Mouse (Mus musculus) activated CD4-positive, CD25-positive, alpha-beta regulatory T cell (primary cell): ENCODE measurements around the gene Ppdpf. TPM values are rescaled to one million over a fixed set of nuclear protein-coding genes. Genes with fewer than 3 reads are reported as not detected.

ENCODE experiments used
- polyA plus RNA-seq, 2 experiments: library from polyadenylated mRNA; unstranded; fragments of 100-300 nt; shearing (Covaris generic); gene quantifications; one replicate each; pipeline ENCODE4 v1.2.1; 2017

The Ppdpf gene
- polyA plus RNA-seq = 100 to 1,000 TPM; 323 to 350 TPM

DNA sequence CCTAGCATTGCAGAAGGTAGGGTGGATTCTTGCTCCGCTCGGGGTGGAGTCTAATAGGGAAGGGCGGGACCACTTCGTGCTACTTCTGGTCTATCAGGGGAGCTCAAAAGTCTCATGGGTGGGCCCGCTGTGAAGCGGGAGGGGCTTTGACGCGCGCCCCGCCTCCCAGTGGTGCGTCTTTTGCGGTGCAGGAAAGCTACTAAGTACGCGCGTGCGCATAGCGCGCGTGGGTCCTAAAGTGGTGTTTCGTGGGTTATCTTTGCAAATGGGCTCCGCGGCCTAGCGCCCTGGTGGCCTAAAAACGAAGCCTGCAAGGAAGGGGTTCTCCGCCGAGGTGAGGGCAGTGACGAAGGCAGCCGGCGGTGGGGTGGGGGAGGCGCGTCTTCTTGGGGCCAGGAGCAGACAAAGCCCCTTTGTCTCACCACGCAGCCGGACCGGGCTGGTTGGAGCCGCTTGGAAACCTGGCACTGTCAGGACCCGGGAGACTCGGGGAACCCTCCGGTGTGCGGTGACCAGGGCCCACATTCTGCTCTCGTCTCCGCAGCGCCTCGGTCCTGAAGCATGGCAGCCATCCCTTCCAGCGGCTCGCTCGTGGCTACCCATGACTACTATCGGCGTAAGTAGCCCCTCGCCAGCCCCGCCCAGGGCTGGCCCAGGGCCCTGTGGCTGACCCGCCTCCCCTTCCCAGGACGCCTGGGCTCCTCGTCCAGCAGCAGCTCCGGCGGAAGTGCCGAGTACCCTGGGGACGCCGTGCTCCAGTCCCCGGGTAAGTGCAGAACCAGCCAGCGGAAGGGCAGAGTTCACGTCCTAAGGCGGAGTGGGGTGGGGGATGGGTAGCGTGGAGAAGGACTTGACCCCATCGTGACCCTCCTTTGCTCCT lies at the start of gene Ppdpf:
Ppdpf (plus strand) TSS at position 127 of the 880 bp plus-strand sequence.

GRCm38 (mm10) chr2:181156248-181157121 lies 30.6 kb upstream of the Ppdpf start, which contains the start of gene Eef1a2:
Gene Eef1a2 (minus strand): TSS chr2:181157014.

DNA sequence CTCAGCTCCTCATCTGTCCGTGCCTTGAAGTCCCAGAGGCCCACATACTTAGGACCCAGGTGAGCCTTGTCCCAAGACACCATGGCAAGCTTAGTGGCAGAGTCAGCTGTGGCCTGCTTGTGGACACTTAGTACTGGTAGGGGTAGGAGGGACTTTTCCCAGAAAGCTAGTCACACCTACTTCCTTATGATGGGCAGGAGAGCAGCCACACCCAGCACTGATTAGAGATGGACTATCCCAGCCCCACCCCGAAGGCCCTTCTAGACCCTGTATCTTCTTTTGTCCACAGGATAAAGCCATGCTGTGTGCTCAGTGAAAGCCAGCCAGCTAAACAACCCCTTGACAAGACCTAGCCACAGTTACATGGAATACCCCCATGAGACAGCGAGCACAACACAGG lies 15.4 kb downstream of the Ppdpf start, which contains the start of gene Ptk6:
Ptk6 (minus strand) TSS at position 368 of the 400 bp plus-strand sequence.

DNA sequence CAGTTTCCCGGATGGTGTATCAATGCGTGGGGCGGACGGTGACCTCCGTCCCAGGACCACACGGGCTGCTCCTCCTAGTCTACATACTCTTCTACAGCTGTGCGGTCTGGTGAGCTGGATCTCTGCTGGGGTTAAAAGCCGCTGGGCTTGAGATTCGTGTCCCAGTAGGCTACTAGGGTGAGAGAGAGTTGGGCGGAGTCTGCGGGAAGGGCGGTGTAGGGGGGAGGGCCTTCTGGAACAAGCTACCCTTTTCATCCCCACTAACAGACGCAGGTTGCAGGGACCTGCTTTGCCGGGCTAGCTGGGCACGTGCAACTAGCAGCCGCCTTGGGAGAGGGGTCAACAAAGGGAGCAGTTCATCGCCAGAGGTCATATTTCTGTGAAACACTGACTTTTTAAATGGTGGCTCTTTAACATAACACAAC lies 26.0 kb downstream of the Ppdpf start, which contains the start of gene Srms:
Srms (minus strand) TSS at position 165 of the 425 bp plus-strand sequence.

GRCm38 (mm10) chr2:181219538-181220216 lies 32.6 kb downstream of the Ppdpf start, which contains the start of gene Fndc11:
Gene Fndc11 (plus strand): TSS chr2:181220013.

Other genes with a start within 250 kb of the Ppdpf start
- not detected for gene Nkain4, start 232.5 kb upstream of the Ppdpf start, polyA plus RNA-seq
- 10 to 100 TPM; 58.0 to 60.0 TPM for gene Arfgap1, start 220.0 kb upstream of the Ppdpf start, polyA plus RNA-seq
- under 1 TPM; 0.28 to 0.94 TPM for gene Col20a1, start 200.7 kb upstream of the Ppdpf start, polyA plus RNA-seq
- gene Chrna4, start 143.7 kb upstream of the Ppdpf start, polyA plus RNA-seq = not detected
- gene Kcnq2, start 51.9 kb upstream of the Ppdpf start, polyA plus RNA-seq = under 1 TPM; 0.07 to 0.31 TPM
- not detected for gene Eef1a2, start 30.2 kb upstream of the Ppdpf start, polyA plus RNA-seq
- under 1 TPM in 1 of 2 experiments, not detected in 1; 0.15 TPM for gene Ptk6, start 15.5 kb downstream of the Ppdpf start, polyA plus RNA-seq
- 1 to 10 TPM in 1 of 2 experiments, under 1 TPM in 1; 0.61 to 1.1 TPM for gene Srms, start 25.9 kb downstream of the Ppdpf start, polyA plus RNA-seq
- gene Fndc11, start 32.8 kb downstream of the Ppdpf start, polyA plus RNA-seq = under 1 TPM; 0.34 to 0.95 TPM
- 10 to 100 TPM; 13.5 to 25.3 TPM for gene Helz2, start 54.8 kb downstream of the Ppdpf start, polyA plus RNA-seq
- gene Gmeb2, start 100.8 kb downstream of the Ppdpf start, polyA plus RNA-seq = 10 to 100 TPM; 21.0 to 21.7 TPM
- not detected for gene Stmn3, start 127.3 kb downstream of the Ppdpf start, polyA plus RNA-seq
- gene Rtel1, start 132.5 kb downstream of the Ppdpf start, polyA plus RNA-seq = 10 to 100 TPM; 27.0 to 40.5 TPM
- 10 to 100 TPM; 65.8 to 79.5 TPM for gene Zgpat, start 177.7 kb downstream of the Ppdpf start, polyA plus RNA-seq
- gene Arfrp1, start 178.2 kb downstream of the Ppdpf start, polyA plus RNA-seq = 100 to 1,000 TPM; 119 TPM
- 100 to 1,000 TPM; 372 to 468 TPM for gene Lime1, start 192.8 kb downstream of the Ppdpf start, polyA plus RNA-seq